Mouse (Mus musculus): ENCODE data around the gene Hivep3.

- TF ChIP-seq POLR2A (IDR thresholded peaks at IDR 0.05; ENCODE audit: extremely low read depth, insufficient read depth, low read length) (no peak), CTCF (IDR thresholded peaks at IDR 0.05; ENCODE audit: low read depth, low read length) (no peak)
Observed at GRCm38 (mm10) chr4:119867132-119867531, 133.5 kb downstream of the Hivep3 start.
